Mouse (Mus musculus) B cell, adult 2 months (primary cell): Measurements from ENCODE around the gene Brinp1.
"Not testable (repeated sequence)": the region's sequence is repeated elsewhere in the genome, so short reads cannot be mapped to it uniquely, and the experiment has no call there.

Experiments used
- DNase-seq, 2 experiments: peaks; one replicate each; pipeline ENCODE4 v3.0.0; 2022

Brinp1 gene

DNA sequence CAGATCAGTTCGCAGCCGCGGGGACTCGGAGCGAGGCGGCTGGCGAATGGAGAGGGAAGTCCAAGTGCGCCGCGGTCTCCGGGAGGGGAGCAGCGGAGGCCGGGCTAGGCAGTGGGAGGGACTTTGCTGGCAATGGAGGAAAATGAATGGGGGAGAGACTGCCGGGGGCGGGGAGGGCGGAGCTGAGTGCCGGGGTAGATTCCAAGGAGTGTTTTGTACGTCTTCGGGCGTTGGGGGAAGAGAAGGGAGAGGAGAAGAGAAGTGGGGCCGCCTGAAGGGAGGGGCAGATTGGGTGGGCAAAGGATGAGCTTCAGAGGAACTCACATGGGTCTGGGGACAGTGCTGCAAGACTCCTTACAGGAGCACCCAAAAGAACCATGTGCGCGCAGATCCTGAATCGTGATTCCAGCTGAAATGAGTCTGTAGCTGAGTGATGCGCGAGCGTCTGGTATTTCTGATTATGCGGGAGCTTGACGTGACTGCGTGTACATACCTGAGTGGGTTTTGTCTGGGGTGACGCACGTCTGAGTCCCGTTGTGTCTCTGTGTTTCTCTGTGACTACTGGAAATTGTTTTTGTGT, at the start of gene Brinp1:
TSS of gene Brinp1 (minus strand) at position 76 of the 580 bp plus-strand sequence.
- DNase-seq, result no peak

GRCm38 (mm10) chr4:68957265-68957664, 3.1 kb upstream of the Brinp1 start:
- DNase-seq, result no peak

GRCm38 (mm10) chr4:68955621-68956020, 1.4 kb upstream of the Brinp1 start:
- no peak for DNase-seq

DNA sequence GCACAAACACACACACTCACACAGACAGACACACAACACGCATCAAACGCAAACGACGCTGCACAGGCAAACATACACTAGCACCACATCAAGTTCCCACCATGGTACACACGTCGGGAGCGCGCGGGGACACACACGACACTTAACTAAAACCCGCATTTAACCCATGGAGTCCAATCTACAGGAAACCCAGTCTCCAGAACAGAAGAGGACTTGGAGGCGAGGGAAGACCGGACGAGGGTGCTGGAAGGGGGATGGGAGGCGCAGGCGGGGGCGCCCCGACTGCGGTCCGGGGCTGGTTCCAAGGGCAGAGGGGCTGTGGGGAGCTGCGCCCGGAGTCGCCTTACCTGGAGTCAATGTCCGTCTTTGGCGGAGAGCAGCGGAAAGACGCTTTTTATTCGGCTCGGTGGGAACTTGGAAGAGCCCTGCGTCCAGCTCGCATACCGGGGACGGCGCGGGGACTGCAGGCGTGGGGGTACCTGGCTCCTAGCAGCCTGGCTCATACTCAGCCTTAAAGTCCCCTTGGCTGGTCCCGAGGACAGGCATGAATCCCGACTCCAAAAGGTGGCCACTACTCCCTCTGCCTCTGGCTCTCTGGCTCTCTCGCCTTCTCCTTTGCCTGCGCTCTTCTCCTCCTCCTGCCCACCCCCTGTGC, 403 bp downstream of the Brinp1 start:
- no peak for DNase-seq

GRCm38 (mm10) chr4:68953131-68953551, 1.1 kb downstream of the Brinp1 start:
- no peak for DNase-seq

- no peak for DNase-seq
Measured at GRCm38 (mm10) chr4:68950556-68950955, 3.6 kb downstream of the Brinp1 start.

DNA sequence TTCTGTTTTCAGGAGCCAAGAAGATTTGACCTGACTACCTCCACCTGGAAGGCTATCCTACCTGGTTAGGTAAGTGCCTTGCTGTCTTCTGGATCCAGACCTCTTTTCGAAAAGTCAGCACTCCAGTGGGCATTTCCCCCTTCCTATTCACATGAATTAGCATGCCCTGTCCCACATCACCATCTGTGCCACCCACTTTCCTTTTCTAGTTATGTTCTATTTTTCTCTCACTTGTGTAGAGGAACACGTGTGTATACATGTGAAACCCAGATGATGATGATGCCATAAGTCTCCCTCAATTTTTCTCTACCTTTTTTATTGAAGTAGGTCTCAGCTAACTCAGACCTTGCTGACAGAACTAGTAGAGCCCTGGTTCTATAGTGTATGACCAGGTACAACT, 11.3 kb downstream of the Brinp1 start:
- DNase-seq, result no peak

- DNase-seq, result no peak
Measured at GRCm38 (mm10) chr4:68930022-68930421, 24.2 kb downstream of the Brinp1 start.

DNA sequence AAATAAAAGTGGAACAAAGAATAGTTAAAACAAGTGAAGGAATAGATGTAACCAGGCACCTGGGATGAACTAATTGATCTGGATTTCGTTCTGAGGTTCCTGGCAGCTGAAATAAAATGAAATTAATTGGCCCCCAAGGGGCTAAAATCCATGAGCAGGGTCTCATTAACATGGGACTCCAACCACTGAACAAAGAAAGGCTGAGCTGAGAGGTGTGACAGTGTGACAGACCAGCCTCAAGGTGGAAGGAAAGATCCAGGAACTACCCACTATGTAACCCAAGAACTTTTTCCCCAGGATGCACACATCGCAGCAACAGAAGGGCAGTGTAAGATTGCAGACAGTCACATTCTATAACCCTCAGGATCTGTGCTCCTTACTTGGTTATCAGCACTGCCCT, 28.1 kb downstream of the Brinp1 start:
- no peak for DNase-seq

- no peak for DNase-seq
Measured at GRCm38 (mm10) chr4:68922944-68923343, 31.3 kb downstream of the Brinp1 start.

GRCm38 (mm10) chr4:68922504-68922903, 31.7 kb downstream of the Brinp1 start:
- DNase-seq, result no peak

DNA sequence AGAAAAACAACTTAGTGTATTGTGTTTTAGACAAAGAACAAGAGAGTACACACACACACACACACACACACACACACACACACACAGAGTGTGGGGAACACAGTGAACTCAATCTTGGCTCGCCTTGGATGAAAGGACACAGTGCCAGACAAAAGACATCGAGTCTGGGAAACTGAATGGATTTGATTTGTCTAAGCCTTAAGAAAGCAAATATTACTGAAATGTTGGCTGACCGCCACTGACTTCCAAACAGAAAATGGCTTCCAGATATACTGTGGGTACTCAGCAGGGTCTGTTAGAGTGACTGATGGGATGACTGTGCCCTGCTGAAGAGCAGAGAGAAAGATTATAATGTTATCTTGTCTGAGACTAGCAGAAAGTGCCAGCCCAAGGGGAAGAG, 34.1 kb downstream of the Brinp1 start:
- DNase-seq, result no peak

DNA sequence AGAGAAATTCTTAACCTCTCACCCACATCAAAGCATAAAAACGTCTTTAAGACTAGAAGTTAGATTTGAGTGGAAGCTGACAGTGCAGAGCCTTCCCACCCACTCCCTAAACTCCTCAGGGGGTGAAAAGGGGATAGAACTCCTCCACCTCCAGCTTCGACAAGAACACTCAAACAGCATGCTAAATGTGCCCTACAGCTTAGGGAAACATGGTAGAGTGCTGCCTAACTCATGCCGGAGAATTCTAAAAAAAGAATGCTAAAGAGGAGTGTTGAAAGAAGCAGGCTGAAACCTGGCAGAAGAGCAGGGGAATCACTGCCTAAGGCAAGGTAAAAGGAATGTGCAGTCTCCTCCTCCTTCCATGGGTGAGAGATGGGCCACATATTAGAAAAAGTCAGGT, 43.3 kb downstream of the Brinp1 start:
- no peak for DNase-seq

DNA sequence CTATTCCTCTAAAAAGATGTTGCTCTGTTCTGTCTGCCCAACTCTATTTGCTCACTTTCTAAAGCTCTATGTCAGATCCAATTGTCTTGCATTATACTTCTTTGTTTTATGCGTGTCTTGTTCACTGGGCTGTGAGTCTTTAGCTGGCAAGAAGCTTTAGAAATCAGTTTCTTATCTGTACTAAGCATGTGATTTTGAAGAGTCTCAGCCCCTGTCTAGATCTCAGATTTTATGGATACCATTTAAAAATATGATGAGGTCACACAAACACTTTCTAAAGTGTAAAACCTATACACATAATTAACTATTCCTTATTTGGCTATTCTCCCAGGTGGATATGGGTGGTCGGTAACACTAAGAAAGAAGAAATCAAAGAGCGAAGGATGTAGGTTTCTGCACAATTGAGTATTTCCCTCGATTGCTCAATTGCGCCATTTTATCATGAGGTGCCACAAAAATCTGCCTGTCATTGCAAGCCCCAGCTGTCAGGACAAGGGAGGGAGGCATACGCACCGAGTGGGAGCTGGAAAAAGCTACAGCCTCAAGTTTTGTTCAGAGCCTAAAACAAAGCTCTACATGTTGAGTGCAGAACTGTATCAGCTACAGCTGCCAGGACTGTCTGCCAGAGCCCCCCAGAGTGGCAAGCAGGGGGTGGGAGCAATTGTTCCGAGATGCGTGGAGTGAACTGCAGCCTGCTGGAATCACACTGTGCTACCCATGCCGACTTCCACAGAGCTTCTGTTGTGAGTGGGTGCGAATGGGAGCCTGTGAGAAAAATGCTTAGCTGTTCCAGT, 47.6 kb downstream of the Brinp1 start:
- DNase-seq, result no peak

GRCm38 (mm10) chr4:68890526-68890925, 63.7 kb downstream of the Brinp1 start:
- DNase-seq, result no peak

GRCm38 (mm10) chr4:68886276-68886675, 67.9 kb downstream of the Brinp1 start:
- no peak for DNase-seq

GRCm38 (mm10) chr4:68872028-68872427, 82.2 kb downstream of the Brinp1 start:
- DNase-seq, result no peak

DNA sequence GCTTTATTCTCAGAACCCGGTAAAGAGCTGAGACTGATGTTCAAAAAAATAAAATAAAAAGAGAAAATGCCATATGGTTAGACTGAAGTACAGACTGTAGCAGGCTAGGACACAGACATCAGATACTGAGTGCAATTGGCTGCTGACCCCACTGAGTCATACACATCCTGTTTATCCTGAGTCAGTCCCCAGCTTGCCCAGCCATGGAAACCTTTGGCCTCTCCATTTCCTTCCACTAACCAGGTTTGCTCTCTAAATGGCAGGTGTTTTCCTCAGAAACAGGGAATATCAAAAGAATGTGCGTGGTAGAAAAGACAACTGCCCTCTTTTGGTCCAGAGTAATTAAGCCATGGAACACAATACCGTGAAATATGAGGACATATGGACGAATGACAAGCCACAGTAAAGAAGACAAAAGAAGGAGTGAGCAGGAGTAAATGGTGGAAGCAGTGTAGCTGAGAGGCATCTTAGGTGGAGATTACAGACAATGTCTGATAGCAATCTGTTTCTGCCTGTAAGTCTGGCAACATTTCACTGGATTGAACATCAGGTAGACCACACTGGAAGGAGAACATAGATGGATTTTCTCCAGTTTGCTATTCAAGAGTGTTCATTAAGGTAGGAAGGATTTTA, 88.9 kb downstream of the Brinp1 start:
- DNase-seq, result no peak

- DNase-seq, result no peak
Measured at GRCm38 (mm10) chr4:68864668-68865067, 89.5 kb downstream of the Brinp1 start.

GRCm38 (mm10) chr4:68856868-68857267, 97.3 kb downstream of the Brinp1 start:
- DNase-seq, result no peak

DNA sequence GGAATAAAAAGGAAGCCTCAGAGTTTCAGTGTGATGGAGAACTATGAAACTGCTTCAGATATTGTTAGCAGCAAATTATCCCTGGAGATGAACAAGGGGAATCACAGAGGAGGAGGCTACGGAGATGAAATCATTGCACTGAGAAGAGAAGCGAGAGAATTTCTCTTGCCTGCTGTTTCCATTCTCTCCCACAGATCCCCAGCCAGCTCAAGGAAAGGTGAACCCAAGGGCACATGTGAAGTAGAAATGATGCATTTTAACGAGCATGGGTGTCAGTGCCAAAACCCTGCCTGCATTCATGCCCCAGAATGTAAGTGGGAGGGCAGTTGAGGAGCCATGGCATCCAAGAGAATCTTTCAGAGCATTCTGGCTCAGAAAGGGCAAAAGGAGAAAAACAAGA, 104.5 kb downstream of the Brinp1 start:
- no peak for DNase-seq

DNA sequence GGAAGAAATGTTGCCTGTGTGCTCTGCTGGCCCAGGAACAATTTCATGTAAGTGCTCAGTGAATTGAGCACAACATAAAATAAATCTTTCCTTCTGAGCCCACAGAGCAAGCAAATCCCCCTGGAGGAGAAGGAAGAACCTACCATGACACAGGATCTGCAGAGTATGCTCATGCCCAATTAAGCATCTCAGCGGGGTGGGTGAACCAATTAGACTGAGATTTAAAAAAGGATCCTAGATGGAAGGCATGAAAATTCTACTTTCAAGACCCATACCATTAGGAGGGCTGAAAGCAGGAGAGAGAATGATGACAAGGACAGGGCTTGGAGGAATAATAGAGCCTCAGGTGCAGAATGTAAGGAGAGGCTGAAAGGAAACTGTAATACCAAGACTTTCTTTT, 107.2 kb downstream of the Brinp1 start:
- no peak for DNase-seq

- DNase-seq, result no peak
Measured at GRCm38 (mm10) chr4:68845964-68846363, 108.2 kb downstream of the Brinp1 start.

GRCm38 (mm10) chr4:68813997-68814396, 140.2 kb downstream of the Brinp1 start:
- not testable (repeated sequence) for DNase-seq
